Mouse (Mus musculus): ENCODE results near the gene Pycr1. TPM values are rescaled to one million over a fixed set of nuclear protein-coding genes. Genes with fewer than 3 reads are reported as not detected.

Gene Pycr1
- polyA plus RNA-seq, 1 experiment from 2014 or later = 15.2 TPM

DNA sequence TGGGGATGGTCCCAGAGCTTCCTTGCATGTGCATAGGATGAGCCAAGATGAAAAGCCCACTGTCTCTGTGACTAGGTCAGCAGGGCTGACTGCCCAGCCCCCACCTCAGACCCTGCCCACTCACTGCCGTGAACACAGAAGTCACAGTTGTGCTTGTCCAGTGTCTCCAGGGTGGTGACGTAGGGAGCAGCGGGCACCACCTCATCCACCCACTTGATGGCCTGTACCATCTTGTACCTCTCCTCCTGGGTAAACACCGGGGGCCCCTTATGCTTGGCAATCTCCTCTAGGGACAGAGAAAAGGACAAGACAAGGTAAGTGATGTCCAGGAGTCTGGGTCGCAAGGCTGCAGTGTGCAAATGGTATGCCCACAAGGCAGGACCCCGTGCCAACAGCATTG is 28.4 kb downstream of the Pycr1 start:
- H3K9ac ChIP-seq (ENCODE audit: low read length) = no peak overlapping the region
- no peaks in the 10 kb centered on the region for H3K9me3 ChIP-seq (replicated peaks; ENCODE audit: control insufficient read depth, low read length)
- peaks cover 7% of the 10 kb centered on the region for H3K4me1 ChIP-seq (ENCODE audit: control insufficient read depth, insufficient read depth, low read length)
- H3K27me3 ChIP-seq (ENCODE audit: control insufficient read depth, insufficient read depth, low read length) = no peaks in the 10 kb centered on the region
- no peak overlapping the region for H3K4me2 ChIP-seq (ENCODE audit: low read depth, low read length)
- H3K4me3 ChIP-seq (ENCODE audit: low read length) = no peak overlapping the region
- no peak overlapping the region for H3K27ac ChIP-seq (ENCODE audit: low read length)
- WGBS = 92% methylated on average over 6 of the region's 6 CpGs
- ATAC-seq (replicated peaks; ENCODE audit: extremely low read depth, insufficient read depth, low FRiP score) = no peak
- H3K36me3 ChIP-seq (ENCODE audit: control insufficient read depth, insufficient read depth) = peaks cover 16% of the 10 kb centered on the region

DNA sequence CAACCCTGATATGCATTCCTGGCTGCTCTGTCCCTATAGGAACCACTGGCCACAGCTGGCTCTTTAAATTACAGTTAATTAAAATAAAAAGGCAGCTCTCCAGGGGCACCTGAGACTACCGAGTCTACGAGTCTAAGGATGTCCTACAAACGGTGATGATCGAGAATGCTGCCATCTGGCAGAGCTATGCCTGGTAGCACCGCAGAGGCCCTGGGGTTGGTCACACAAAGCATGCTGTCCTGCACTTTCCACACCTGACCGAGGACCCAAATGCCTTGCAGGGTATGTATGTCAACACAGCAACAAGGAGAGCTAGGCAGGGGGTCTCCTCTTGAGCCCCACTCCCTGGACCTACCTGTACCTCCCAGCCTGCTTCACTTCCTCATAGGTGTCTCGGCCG is 29.6 kb downstream of the Pycr1 start:
- ATAC-seq (replicated peaks; ENCODE audit: extremely low read depth, insufficient read depth, low FRiP score) = no peak
- H3K27me3 ChIP-seq (ENCODE audit: control insufficient read depth, insufficient read depth, low read length) = no peaks in the 10 kb centered on the region
- peaks cover 13% of the 10 kb centered on the region for H3K4me1 ChIP-seq (ENCODE audit: control insufficient read depth, insufficient read depth, low read length)
- H3K36me3 ChIP-seq (ENCODE audit: control insufficient read depth, insufficient read depth) = peaks cover 14% of the 10 kb centered on the region; the same call in 1 of the 2 replicates
- 85% methylated on average over 8 of the region's 8 CpGs for WGBS
- no peak overlapping the region for H3K9ac ChIP-seq (ENCODE audit: low read length)
- no peaks in the 10 kb centered on the region for H3K9me3 ChIP-seq (replicated peaks; ENCODE audit: control insufficient read depth, low read length)
- no peak overlapping the region for H3K4me2 ChIP-seq (ENCODE audit: low read depth, low read length)
- H3K4me3 ChIP-seq (ENCODE audit: low read length) = no peak overlapping the region
- no peak overlapping the region for H3K27ac ChIP-seq (ENCODE audit: low read length)

DNA sequence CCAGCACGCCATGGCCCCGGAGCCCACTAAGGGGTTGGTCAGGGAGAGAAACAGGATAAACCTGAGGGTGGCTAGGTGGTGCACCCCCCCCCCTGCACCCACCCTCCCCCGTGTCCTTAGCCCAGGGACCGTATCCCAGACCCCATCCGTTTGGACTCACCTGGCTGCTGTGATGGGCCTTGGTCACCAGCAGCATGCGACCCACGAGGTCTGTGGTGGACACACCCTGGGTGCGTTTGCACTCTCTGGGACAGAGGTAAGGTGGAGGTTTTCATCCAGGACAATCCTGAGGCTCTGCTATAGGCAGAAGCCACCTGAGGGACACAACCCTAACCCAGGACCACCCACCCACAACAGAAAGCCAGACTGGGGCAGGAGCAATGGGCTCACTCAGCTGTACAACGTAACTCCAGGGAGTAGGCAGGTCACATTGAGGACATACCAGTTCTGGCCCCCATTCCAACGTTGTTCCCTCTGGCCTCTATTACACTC is 30.0 kb downstream of the Pycr1 start:
- WGBS = 85% methylated on average over 10 of the region's 10 CpGs
- Histone ChIP-seq H3K27me3 (ENCODE audit: control insufficient read depth, insufficient read depth, low read length) (no peaks in the 10 kb centered on the region), H3K9ac (ENCODE audit: low read length) (no peak overlapping the region), H3K4me1 (ENCODE audit: control insufficient read depth, insufficient read depth, low read length) (peaks cover 17% of the 10 kb centered on the region), H3K36me3 (ENCODE audit: control insufficient read depth, insufficient read depth) (peaks cover 12% of the 10 kb centered on the region; the same call in 1 of the 2 replicates), H3K4me3 (ENCODE audit: low read length) (no peak overlapping the region), H3K4me2 (ENCODE audit: low read depth, low read length) (no peak overlapping the region), H3K9me3 (replicated peaks; ENCODE audit: control insufficient read depth, low read length) (no peaks in the 10 kb centered on the region), H3K27ac (ENCODE audit: low read length) (no peak overlapping the region)
- no peak for ATAC-seq (replicated peaks; ENCODE audit: extremely low read depth, insufficient read depth, low FRiP score)

DNA sequence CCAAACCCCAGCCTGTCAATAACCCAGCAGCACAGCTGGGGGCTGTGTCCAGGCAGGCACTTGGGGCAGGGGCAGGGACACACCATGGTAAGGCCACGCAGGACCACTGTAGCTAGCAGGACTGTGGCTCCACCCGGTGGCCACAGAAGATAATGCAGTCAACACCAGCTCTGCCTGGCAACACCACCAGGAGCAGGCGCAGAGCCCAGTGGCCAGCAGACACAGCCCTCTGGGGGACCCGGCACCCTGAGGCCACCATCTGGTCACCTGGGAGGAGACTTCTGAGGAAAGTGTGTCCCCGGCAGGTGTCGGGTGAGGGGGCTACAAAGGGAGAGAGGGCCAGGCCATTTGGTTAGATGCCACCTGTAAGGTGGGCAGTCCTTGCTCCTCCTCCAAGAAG is 30.8 kb downstream of the Pycr1 start:
- H3K27ac ChIP-seq (ENCODE audit: low read length) = no peak overlapping the region
- H3K4me3 ChIP-seq (ENCODE audit: low read length) = no peak overlapping the region
- ATAC-seq (replicated peaks; ENCODE audit: extremely low read depth, insufficient read depth, low FRiP score) = 0 out of 2 replicates have a peak, but pooled peaks have one; percentile 15
- H3K36me3 ChIP-seq (ENCODE audit: control insufficient read depth, insufficient read depth) = peaks cover 9% of the 10 kb centered on the region; the same call in 1 of the 2 replicates
- peaks cover 24% of the 10 kb centered on the region for H3K4me1 ChIP-seq (ENCODE audit: control insufficient read depth, insufficient read depth, low read length)
- H3K4me2 ChIP-seq (ENCODE audit: low read depth, low read length) = no peak overlapping the region
- H3K27me3 ChIP-seq (ENCODE audit: control insufficient read depth, insufficient read depth, low read length) = no peaks in the 10 kb centered on the region
- WGBS = 30% methylated on average over 6 of the region's 6 CpGs
- no peaks in the 10 kb centered on the region for H3K9me3 ChIP-seq (replicated peaks; ENCODE audit: control insufficient read depth, low read length)
- H3K9ac ChIP-seq (ENCODE audit: low read length) = no peak overlapping the region

DNA sequence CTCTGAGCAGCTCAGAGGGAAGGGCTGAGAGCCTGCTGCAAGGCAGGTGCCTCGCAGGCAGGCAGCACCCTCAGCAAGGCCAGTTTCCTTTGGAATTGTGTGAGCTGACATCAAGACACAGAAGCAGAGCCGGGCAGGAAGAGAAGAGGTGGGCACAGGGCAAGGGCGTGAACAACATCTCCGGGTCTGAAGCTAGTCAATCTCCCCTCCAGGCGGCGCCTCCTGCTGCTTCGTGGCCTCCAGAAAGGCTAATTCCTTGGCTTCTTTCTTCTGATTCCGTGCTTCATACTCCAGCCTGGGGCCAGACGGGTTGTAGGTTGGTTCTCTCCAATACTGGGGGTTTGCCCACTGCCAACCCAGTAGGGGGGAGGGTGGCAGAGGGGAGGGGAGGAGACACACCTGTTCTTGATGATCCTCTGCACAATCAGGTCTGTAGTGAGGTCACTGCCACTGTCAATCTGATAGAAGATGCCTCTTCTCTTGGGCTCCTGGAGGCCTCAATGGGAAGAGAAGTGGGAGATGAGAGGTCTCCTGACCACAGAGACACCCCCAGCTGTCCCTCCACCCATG is 33.0 kb downstream of the Pycr1 start:
- no peaks in the 10 kb centered on the region for H3K9me3 ChIP-seq (replicated peaks; ENCODE audit: control insufficient read depth, low read length)
- WGBS = 76% methylated on average over 9 of the region's 9 CpGs
- no peak overlapping the region for H3K9ac ChIP-seq (ENCODE audit: low read length)
- no peak for ATAC-seq (replicated peaks; ENCODE audit: extremely low read depth, insufficient read depth, low FRiP score)
- H3K27me3 ChIP-seq (ENCODE audit: control insufficient read depth, insufficient read depth, low read length) = no peaks in the 10 kb centered on the region
- H3K4me3 ChIP-seq (ENCODE audit: low read length) = no peak overlapping the region
- no peak overlapping the region for H3K27ac ChIP-seq (ENCODE audit: low read length)
- H3K36me3 ChIP-seq (ENCODE audit: control insufficient read depth, insufficient read depth) = peaks cover 9% of the 10 kb centered on the region; the same call in 1 of the 2 replicates
- H3K4me2 ChIP-seq (ENCODE audit: low read depth, low read length) = no peak overlapping the region
- H3K4me1 ChIP-seq (ENCODE audit: control insufficient read depth, insufficient read depth, low read length) = peaks cover 23% of the 10 kb centered on the region

DNA sequence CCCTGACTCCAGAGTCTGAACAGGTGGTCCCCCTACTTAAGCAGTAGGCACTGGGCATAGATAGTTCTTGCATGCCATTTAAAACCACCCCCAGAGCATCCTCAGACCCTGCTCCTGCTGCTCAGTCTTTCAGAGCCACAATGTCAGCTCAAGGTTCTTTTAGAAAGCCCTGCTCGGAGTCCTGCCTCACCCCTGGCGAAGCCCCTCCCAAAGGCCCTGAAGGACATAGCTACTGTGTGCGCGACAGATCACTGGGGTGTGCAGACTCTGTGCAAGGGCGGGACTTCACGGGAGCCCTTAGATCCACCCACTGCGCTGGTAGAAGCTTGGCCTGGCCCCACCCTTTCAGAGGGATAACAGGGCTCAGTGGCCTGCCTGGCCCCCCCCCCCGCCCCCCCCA is 34.3 kb downstream of the Pycr1 start:
- Histone ChIP-seq H3K36me3 (ENCODE audit: control insufficient read depth, insufficient read depth) (0 out of 2 replicates have a peak, but pooled peaks cover 8% of the 10 kb centered on the region), H3K9me3 (replicated peaks; ENCODE audit: control insufficient read depth, low read length) (no peaks in the 10 kb centered on the region), H3K4me1 (ENCODE audit: control insufficient read depth, insufficient read depth, low read length) (peaks cover 23% of the 10 kb centered on the region), H3K9ac (ENCODE audit: low read length) (peak overlapping the region; percentile 68), H3K27me3 (ENCODE audit: control insufficient read depth, insufficient read depth, low read length) (no peaks in the 10 kb centered on the region), H3K27ac (ENCODE audit: low read length) (peak overlapping the region; percentile 71), H3K4me3 (ENCODE audit: low read length) (peak overlapping the region; percentile 45), H3K4me2 (ENCODE audit: low read depth, low read length) (peak overlapping the region; percentile 67)
- peak; percentile 76 for ATAC-seq (replicated peaks; ENCODE audit: extremely low read depth, insufficient read depth, low FRiP score)
- WGBS = 34% methylated on average over 8 of the region's 8 CpGs

DNA sequence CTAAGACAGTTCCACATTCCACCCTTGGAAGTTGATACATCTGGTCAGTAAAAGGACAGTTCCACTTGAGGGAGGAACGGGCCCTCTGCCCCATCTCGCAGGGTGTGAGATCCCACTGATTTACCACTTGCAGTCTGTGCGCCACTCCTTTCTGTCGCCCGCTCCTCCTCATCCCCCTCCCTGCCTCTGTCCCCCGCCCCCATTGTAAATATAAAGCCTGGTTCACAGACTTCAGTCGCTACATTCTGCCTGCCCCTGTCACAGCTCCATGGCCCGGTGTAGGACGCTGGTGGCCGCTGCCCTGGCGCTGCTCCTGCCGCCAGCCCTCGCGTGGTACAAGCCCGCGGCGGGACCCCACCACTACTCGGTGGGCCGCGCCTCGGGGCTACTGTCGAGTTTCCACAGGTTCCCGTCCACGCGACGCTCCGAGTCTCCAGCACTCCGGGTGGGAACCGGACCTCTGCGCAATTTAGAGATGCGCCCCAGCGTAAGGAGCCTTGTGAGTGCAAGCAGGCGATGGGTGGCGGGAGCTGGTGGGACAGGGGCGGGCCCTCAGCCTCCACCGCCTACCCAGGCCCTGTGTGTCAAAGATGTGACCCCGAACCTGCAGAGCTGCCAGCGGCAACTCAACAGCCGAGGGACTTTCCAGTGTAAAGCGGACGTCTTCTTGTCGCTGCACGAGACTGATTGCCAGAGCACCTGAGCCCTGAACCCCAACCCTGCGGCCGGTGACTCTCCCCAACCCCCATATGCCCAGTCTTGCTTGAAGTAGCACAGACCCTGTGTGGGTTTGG is 35.1 kb downstream of the Pycr1 start, which contains the start of gene Npb:
Npb (plus strand) TSS at position 237 of the 794 bp plus-strand sequence.
- no peak; the same call in 1 of the 2 replicates for ATAC-seq (replicated peaks; ENCODE audit: extremely low read depth, insufficient read depth, low FRiP score)
- Histone ChIP-seq H3K9me3 (replicated peaks; ENCODE audit: control insufficient read depth, low read length) (no peaks in the 10 kb centered on the region), H3K4me2 (ENCODE audit: low read depth, low read length) (peak within 1 kb of the TSS; percentile 67), H3K4me1 (ENCODE audit: control insufficient read depth, insufficient read depth, low read length) (peaks cover 23% of the 10 kb centered on the region), H3K36me3 (ENCODE audit: control insufficient read depth, insufficient read depth) (peaks cover 14% of the 10 kb centered on the region), H3K4me3 (ENCODE audit: low read length) (peak within 1 kb of the TSS; percentile 45), H3K27me3 (ENCODE audit: control insufficient read depth, insufficient read depth, low read length) (no peaks in the 10 kb centered on the region), H3K9ac (ENCODE audit: low read length) (peak within 1 kb of the TSS; percentile 68), H3K27ac (ENCODE audit: low read length) (peak within 1 kb of the TSS; percentile 71)
- WGBS = 7% methylated on average over 45 of the region's 45 CpGs

DNA sequence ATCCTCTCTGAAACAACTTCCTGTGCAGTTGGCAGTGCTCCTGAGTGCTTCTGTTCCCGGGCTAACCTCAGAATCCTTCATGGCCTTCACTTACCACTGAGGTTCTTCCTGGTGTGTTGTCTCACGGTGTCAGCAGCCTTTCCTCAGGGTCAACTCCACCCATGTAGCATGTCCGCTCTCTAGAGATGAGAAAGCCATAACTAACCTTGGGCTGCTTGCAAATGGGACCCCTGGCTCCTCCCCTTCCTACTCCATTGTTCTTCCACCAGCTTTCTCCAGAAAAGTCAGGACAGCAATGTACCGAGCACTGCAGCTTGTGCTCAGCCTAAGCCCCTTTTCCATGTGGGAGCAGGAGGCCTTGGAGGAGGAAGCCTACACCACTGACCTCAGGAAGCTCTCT is 36.8 kb downstream of the Pycr1 start:
- H3K4me3 ChIP-seq (ENCODE audit: low read length) = no peak overlapping the region
- 73% methylated on average over 4 of the region's 4 CpGs for WGBS
- H3K4me2 ChIP-seq (ENCODE audit: low read depth, low read length) = no peak overlapping the region
- no peak overlapping the region for H3K9ac ChIP-seq (ENCODE audit: low read length)
- H3K27ac ChIP-seq (ENCODE audit: low read length) = no peak overlapping the region; the same call in 1 of the 2 replicates
- ATAC-seq (replicated peaks; ENCODE audit: extremely low read depth, insufficient read depth, low FRiP score) = no peak
- peaks cover 23% of the 10 kb centered on the region for H3K4me1 ChIP-seq (ENCODE audit: control insufficient read depth, insufficient read depth, low read length)
- H3K36me3 ChIP-seq (ENCODE audit: control insufficient read depth, insufficient read depth) = peaks cover 19% of the 10 kb centered on the region
- no peaks in the 10 kb centered on the region for H3K9me3 ChIP-seq (replicated peaks; ENCODE audit: control insufficient read depth, low read length)
- H3K27me3 ChIP-seq (ENCODE audit: control insufficient read depth, insufficient read depth, low read length) = no peaks in the 10 kb centered on the region

DNA sequence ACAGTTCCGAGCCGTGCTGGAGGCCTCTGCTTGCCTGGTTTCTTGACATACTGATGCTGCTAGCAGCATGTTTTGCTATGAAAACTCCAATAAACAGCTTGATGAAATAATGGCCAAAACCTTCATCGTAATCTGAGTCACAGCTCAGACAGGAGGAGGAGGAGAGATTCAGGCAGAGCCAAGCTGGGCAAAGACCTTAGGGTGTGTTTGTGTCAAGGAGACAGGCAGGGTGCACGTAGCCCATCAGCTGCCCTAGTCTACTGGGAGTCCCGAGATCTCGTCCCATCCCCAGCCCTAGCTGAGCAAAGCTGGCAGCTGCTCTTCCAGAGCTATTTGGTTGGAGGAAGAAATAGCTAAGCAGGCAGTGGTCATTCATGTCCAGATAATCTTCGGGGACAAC is 37.9 kb downstream of the Pycr1 start:
- 86% methylated on average over 7 of the region's 7 CpGs for WGBS
- H3K9me3 ChIP-seq (replicated peaks; ENCODE audit: control insufficient read depth, low read length) = no peaks in the 10 kb centered on the region
- no peak for ATAC-seq (replicated peaks; ENCODE audit: extremely low read depth, insufficient read depth, low FRiP score)

More for the DNA sequence above, 37.9 kb downstream of the Pycr1 start:
- Histone ChIP-seq H3K4me3 (ENCODE audit: low read length) (no peak overlapping the region), H3K4me2 (ENCODE audit: low read depth, low read length) (no peak overlapping the region), H3K9ac (ENCODE audit: low read length) (no peak overlapping the region), H3K27ac (ENCODE audit: low read length) (no peak overlapping the region), H3K27me3 (ENCODE audit: control insufficient read depth, insufficient read depth, low read length) (no peaks in the 10 kb centered on the region), H3K4me1 (ENCODE audit: control insufficient read depth, insufficient read depth, low read length) (peaks cover 23% of the 10 kb centered on the region), H3K36me3 (ENCODE audit: control insufficient read depth, insufficient read depth) (peaks cover 24% of the 10 kb centered on the region)

Measured in heart, embryonic 16.5 days (tissue).